Mouse (Mus musculus) hindbrain, embryonic 13.5 days (tissue): ENCODE data around the gene Bmp2k. TPM values are rescaled to one million over a fixed set of nuclear protein-coding genes. Genes with fewer than 3 reads are reported as not detected.

ENCODE experiments used
- ATAC-seq: fragments of 200-750 bp; cut with Nextera tagmentation; 2 replicates; pipeline ENCODE4 v1.8.0; 2017; ENCODE audit warnings: moderate TSS enrichment; ENCODE audit not compliant: low FRiP score
- H3K27ac ChIP-seq: fragments of 300-500 bp; sonication (generic); 2 replicates; pipeline ENCODE4 v1.5.1; 2015; ENCODE audit warnings: inconsistent platforms, mild to moderate bottlenecking, moderate library complexity
- H3K27me3 ChIP-seq: fragments of 300-500 bp; sonication (generic); 2 replicates; pipeline ENCODE4 v1.6.1; 2015; ENCODE audit warnings: mild to moderate bottlenecking, inconsistent platforms
- H3K36me3 ChIP-seq: fragments of 300-500 bp; sonication (generic); 2 replicates; pipeline ENCODE4 v1.6.1; 2015; ENCODE audit warnings: mild to moderate bottlenecking, inconsistent platforms
- H3K4me1 ChIP-seq: fragments of 300-500 bp; sonication (generic); replicated peaks from 2 replicates; pipeline ENCODE4 v1.6.1; 2015; ENCODE audit warnings: inconsistent platforms
- H3K4me2 ChIP-seq: fragments of 300-500 bp; sonication (generic); 2 replicates; pipeline ENCODE4 v1.6.1; 2015; ENCODE audit warnings: inconsistent platforms, mild to moderate bottlenecking, moderate library complexity
- H3K4me3 ChIP-seq: fragments of 300-500 bp; sonication (generic); 2 replicates; pipeline ENCODE4 v1.5.1; 2015; ENCODE audit warnings: mild to moderate bottlenecking, inconsistent platforms
- H3K9ac ChIP-seq: fragments of 300-500 bp; sonication (generic); 2 replicates; pipeline ENCODE4 v1.6.1; 2015; ENCODE audit warnings: mild to moderate bottlenecking, inconsistent platforms
- H3K9me3 ChIP-seq: fragments of 300-500 bp; sonication (generic); 2 replicates; pipeline ENCODE4 v1.6.1; 2016; ENCODE audit warnings: inconsistent platforms
- WGBS: fragments of 180-500 bp; shearing (Covaris S2); methylation state at CpG from one replicate; pipeline ENCODE4 v1.1.7; 2015; 5-methylcytosine and 5-hydroxymethylcytosine counted together
- polyA plus RNA-seq: library from polyadenylated mRNA; unstranded; fragments of >200 nt; fragmentation: Nextera tagmentation; extraction: Ambion mirVana; gene quantifications from 2 replicates; pipeline ENCODE4 v1.2.1, GENCODE M21; 2015

The Bmp2k gene
- polyA plus RNA-seq = 10.0 and 10.5 TPM in 2 replicates

GRCm38 (mm10) chr5:96997310-96997801, at the start of gene Bmp2k:
Bmp2k (plus strand) TSS chr5:96997689.
- H3K9me3 ChIP-seq = no peaks in the 10 kb centered on the region
- under 1% methylated on average over 46 of the region's 78 CpGs for WGBS
- ATAC-seq = peak; percentile 98

GRCm38 (mm10) chr5:96948856-96949527, 48.5 kb upstream of the Bmp2k start:
- Histone ChIP-seq H3K36me3 (no peaks in the 10 kb centered on the region), H3K4me2 (no peak overlapping the region), H3K27me3 (no peaks in the 10 kb centered on the region), H3K9me3 (no peaks in the 10 kb centered on the region), H3K4me3 (no peak overlapping the region), H3K9ac (no peak overlapping the region), H3K27ac (no peak overlapping the region), H3K4me1 (peaks cover 11% of the 10 kb centered on the region)
- ATAC-seq = no peak
- 88% methylated on average over 13 of the region's 13 CpGs for WGBS

More at GRCm38 (mm10) chr5:96997310-96997801, at the start of gene Bmp2k:
- H3K36me3 ChIP-seq = no peaks in the 10 kb centered on the region
- peak within 1 kb of the TSS; percentile 87 for H3K4me2 ChIP-seq
- H3K4me1 ChIP-seq = peaks cover 38% of the 10 kb centered on the region
- no peaks in the 10 kb centered on the region for H3K27me3 ChIP-seq
- H3K27ac ChIP-seq = peak within 1 kb of the TSS; percentile 93
- H3K4me3 ChIP-seq = peak within 1 kb of the TSS; percentile 83
- H3K9ac ChIP-seq = peak within 1 kb of the TSS; percentile 86

GRCm38 (mm10) chr5:96949839-96950666, 47.4 kb upstream of the Bmp2k start:
- H3K9ac ChIP-seq = no peak overlapping the region
- H3K36me3 ChIP-seq = no peaks in the 10 kb centered on the region
- no peaks in the 10 kb centered on the region for H3K9me3 ChIP-seq
- no peak for ATAC-seq
- no peak overlapping the region for H3K4me3 ChIP-seq
- H3K27ac ChIP-seq = no peak overlapping the region
- H3K4me2 ChIP-seq = no peak overlapping the region
- no peaks in the 10 kb centered on the region for H3K27me3 ChIP-seq
- peaks cover 12% of the 10 kb centered on the region for H3K4me1 ChIP-seq
- 91% methylated on average over 13 of the region's 13 CpGs for WGBS

GRCm38 (mm10) chr5:96950667-96951492, 46.6 kb upstream of the Bmp2k start:
- Histone ChIP-seq H3K36me3 (no peaks in the 10 kb centered on the region), H3K9ac (no peak overlapping the region), H3K4me3 (no peak overlapping the region), H3K4me1 (peaks cover 8% of the 10 kb centered on the region), H3K27ac (no peak overlapping the region), H3K4me2 (no peak overlapping the region), H3K9me3 (no peaks in the 10 kb centered on the region), H3K27me3 (no peaks in the 10 kb centered on the region)
- no peak for ATAC-seq
- WGBS = 74% methylated on average over 10 of the region's 10 CpGs

GRCm38 (mm10) chr5:96951493-96952105, 45.9 kb upstream of the Bmp2k start:
- Histone ChIP-seq H3K27me3 (no peaks in the 10 kb centered on the region), H3K9ac (no peak overlapping the region), H3K4me2 (no peak overlapping the region), H3K27ac (no peak overlapping the region), H3K4me3 (no peak overlapping the region), H3K36me3 (no peaks in the 10 kb centered on the region), H3K4me1 (peaks cover 8% of the 10 kb centered on the region), H3K9me3 (no peaks in the 10 kb centered on the region)
- 83% methylated on average over 8 of the region's 8 CpGs for WGBS
- ATAC-seq = no peak

DNA sequence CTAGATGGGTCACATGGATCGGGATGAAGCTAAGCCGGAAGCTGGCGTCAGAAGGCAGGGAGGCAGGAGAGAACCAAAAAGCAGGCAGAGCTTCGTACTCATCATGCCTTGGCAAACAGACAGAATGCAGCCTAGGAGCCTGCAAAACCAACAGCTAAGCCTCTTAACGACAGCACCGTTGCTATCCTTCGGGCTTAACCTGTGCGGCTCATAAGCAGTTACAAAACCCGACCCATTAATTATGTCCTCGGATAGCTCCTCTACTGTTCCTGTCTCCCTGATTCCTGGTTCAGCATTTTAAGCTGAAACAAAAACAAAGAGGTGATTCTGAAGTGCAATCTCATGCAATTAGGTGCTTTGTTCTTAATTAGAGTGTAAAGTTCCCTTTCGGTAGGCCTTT, 43.4 kb upstream of the Bmp2k start:
- no peak overlapping the region for H3K27ac ChIP-seq
- H3K4me2 ChIP-seq = no peak overlapping the region
- peaks cover 8% of the 10 kb centered on the region for H3K4me1 ChIP-seq
- no peak for ATAC-seq
- H3K9me3 ChIP-seq = no peaks in the 10 kb centered on the region
- H3K9ac ChIP-seq = no peak overlapping the region
- H3K4me3 ChIP-seq = no peak overlapping the region
- no peaks in the 10 kb centered on the region for H3K36me3 ChIP-seq
- WGBS = 69% methylated on average over 11 of the region's 11 CpGs
- no peaks in the 10 kb centered on the region for H3K27me3 ChIP-seq

- Histone ChIP-seq H3K27ac (no peak overlapping the region), H3K9ac (no peak overlapping the region), H3K9me3 (no peaks in the 10 kb centered on the region), H3K4me2 (no peak overlapping the region), H3K36me3 (no peaks in the 10 kb centered on the region), H3K4me3 (no peak overlapping the region), H3K27me3 (no peaks in the 10 kb centered on the region), H3K4me1 (peaks cover 8% of the 10 kb centered on the region)
- ATAC-seq = no peak
- 75% methylated on average over 10 of the region's 10 CpGs for WGBS
Measured at GRCm38 (mm10) chr5:96954466-96955027, 42.9 kb upstream of the Bmp2k start.

DNA sequence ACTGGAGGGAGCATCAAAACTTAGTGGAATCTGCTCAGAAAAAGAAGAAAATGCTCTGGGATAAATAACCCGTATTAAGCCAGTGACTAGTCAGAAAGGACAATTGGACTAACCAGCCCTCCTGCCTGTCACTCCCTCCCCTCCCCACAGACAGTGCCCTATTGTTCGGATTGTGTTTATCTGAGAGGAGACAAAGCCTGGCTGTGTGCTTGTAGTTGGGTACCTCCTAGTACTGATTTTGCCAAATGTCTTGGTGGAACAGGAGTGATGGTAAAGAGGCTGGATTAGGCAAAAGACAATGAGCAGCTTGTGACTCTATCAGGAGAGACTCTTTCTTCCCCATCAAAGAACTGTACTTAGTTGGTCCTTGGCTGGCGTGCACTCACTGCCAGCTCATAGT, 40.6 kb upstream of the Bmp2k start:
- Histone ChIP-seq H3K9ac (no peak overlapping the region), H3K9me3 (no peaks in the 10 kb centered on the region), H3K36me3 (no peaks in the 10 kb centered on the region), H3K4me2 (no peak overlapping the region), H3K4me3 (no peak overlapping the region), H3K27me3 (no peaks in the 10 kb centered on the region), H3K4me1 (peaks cover 8% of the 10 kb centered on the region), H3K27ac (no peak overlapping the region)
- no peak for ATAC-seq
- 31% methylated on average over 3 of the region's 3 CpGs for WGBS

DNA sequence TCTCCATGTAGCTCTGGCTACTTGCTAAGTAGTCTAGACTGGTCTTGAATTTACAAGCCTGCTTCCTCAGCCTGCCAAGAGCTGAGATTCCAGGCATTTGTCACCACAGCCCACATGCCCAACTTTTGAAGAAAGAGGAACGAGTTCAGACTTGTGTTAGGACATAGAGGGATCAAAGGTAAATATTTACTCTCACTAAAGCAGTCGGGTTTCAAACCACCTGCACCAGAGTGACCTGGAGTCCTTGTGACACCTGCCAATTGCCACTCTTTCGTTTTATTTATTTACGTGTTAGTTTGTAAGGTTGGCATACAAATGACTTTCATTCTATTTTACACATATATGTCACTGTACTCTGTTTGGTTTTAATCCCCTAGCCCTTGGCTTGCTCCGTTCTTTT, 36.4 kb upstream of the Bmp2k start:
- no peaks in the 10 kb centered on the region for H3K9me3 ChIP-seq
- H3K27ac ChIP-seq = no peak overlapping the region
- H3K9ac ChIP-seq = no peak overlapping the region
- H3K36me3 ChIP-seq = no peaks in the 10 kb centered on the region
- H3K4me2 ChIP-seq = no peak overlapping the region
- no peaks in the 10 kb centered on the region for H3K27me3 ChIP-seq
- no peak overlapping the region for H3K4me3 ChIP-seq
- ATAC-seq = no peak
- H3K4me1 ChIP-seq = peaks cover 9% of the 10 kb centered on the region
- 87% methylated on average over 5 of the region's 5 CpGs for WGBS

GRCm38 (mm10) chr5:96961852-96962251, 35.6 kb upstream of the Bmp2k start:
- H3K9ac ChIP-seq = no peak overlapping the region
- H3K36me3 ChIP-seq = no peaks in the 10 kb centered on the region
- H3K4me1 ChIP-seq = peaks cover 9% of the 10 kb centered on the region
- H3K4me3 ChIP-seq = no peak overlapping the region
- ATAC-seq = no peak
- no peak overlapping the region for H3K27ac ChIP-seq
- H3K4me2 ChIP-seq = no peak overlapping the region
- no peaks in the 10 kb centered on the region for H3K9me3 ChIP-seq
- no peaks in the 10 kb centered on the region for H3K27me3 ChIP-seq

DNA sequence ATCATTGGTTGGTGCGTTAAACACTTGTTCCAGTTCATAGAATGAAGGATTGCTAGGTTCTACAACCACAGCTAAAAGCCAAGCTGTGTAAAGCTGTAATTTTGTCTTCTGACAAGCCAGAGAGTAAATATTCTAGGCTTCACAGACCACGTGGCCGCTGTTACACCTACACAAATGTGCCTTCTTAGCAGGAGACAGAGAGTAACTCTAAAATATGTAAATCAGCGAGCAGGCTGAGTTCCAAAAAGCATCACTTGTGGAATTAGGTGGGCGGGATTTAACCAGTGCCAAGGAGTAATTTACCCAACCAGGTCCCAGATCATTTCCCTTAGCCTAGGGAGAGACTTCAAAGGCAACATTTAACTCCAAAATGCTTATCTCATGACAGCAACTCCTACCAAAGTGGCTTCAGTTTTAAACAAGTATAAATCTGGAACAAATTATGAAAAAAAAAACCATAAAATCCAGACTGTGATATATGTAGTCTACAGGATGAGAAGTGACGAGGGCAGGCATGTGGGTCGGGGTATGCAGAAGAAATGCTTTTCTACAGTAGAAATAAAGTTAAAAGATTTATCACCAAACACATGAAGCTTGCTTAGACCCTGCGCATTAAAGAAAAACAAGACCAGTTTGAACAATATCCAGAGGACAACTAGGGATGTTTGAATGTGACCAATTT, 35.1 kb upstream of the Bmp2k start:
- Histone ChIP-seq H3K4me3 (no peak overlapping the region), H3K27me3 (no peaks in the 10 kb centered on the region), H3K36me3 (no peaks in the 10 kb centered on the region), H3K4me1 (peaks cover 9% of the 10 kb centered on the region), H3K4me2 (no peak overlapping the region), H3K9me3 (no peaks in the 10 kb centered on the region), H3K27ac (no peak overlapping the region), H3K9ac (no peak overlapping the region)
- ATAC-seq = no peak
- WGBS = 77% methylated on average over 8 of the region's 8 CpGs
